Mouse (Mus musculus) cerebellum, postnatal 4 days (tissue): ENCODE measurements around the gene Nmnat1.
"Not testable (repeated sequence)": the region's sequence is repeated elsewhere in the genome, so short reads cannot be mapped to it uniquely, and the experiment has no call there.

Experiments used
- DNase-seq, 2 experiments: peaks; one replicate each; pipeline ENCODE4 v3.0.0; 2022; ENCODE audit warnings: low spot score in 2 of 2, mixed read lengths in 1 of 2

Gene Nmnat1

GRCm38 (mm10) chr4:149489415-149490240 lies 4.6 kb upstream of the Nmnat1 start:
- no peak for DNase-seq

DNA sequence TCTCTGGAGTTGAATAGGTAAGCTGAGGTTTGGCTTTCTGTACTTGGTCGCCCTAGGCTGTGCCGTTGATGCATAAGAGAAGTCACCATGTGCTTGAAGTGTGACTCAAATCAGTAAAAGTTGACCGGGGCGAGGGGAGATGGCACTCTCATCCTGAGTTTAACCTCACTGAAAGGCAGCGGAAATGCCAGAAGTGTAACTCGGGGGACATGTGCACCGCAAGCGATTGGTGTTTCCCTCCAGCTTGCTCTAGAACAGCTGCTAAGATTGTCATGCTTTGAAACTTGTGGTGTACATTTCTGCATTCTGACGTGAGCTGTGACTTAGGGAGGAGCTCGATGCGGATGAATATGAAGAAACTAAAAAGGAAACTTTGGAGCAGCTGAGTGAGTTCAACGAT lies 2.7 kb upstream of the Nmnat1 start:
- DNase-seq, result no peak

- no peak for DNase-seq
Observed at GRCm38 (mm10) chr4:149485825-149486206, 814 bp upstream of the Nmnat1 start.

DNA sequence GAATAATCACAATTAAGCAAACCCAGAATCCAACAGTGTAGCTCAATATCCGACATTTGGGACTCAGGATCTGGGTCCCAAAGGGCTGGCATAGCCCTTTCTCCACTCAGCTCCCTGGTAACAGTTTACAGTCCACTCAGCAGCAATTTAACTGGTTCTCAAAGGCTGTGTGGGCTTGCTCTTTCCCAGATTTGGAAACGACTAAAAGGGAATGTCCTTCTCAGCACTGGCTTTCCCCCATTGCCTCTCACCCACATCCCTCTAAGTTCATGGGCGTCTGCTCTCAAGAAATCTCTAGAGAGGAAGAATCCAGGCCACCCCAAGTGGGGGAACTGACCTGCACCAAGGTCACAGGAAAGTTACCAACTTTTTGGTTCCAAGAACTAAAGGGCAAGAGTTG lies 436 bp downstream of the Nmnat1 start:
- DNase-seq, result no peak

GRCm38 (mm10) chr4:149477078-149477477 lies 7.9 kb downstream of the Nmnat1 start, which contains the start of gene Tmem274:
Tmem274 (plus strand) TSS chr4:149477378.
- DNase-seq, result no peak

DNA sequence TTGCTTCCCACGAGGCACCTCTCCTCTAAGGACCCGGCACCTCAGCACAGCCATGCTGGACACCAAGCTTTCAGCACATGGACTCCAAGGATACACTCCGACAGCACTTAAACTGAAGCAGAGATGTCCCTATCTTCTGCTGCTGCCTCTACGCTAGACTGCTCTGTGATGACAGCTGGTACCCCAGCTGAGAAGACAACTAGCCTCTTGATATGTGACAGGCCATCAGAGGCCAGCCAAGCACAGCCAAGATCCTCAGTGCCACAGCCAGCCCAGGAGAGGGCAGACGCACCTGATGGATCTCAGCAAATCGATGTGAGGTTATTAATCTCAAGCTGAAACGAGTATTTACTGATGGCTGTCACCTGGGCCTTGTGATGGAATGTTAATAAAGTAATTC lies 9.9 kb downstream of the Nmnat1 start:
- DNase-seq, result no peak

DNA sequence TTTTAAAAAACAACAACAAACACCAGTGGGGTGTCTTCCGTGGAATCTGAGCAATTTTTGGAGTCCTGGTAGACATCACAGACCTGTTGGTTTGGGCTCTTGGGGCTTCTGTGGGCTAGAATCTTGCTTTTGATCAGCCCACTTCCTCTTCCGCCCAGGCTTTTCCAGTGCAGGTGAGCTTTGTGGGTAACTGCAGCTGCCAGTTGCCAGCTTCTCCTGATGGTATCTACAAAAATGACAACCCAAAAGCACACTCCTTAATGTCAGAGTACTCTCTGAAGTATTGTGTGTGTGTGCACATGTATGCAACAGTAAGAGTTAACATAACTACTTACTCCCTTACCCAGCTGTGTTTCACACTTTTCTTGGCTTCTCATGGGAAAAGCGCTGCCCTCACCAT lies 15.4 kb downstream of the Nmnat1 start:
- no peak for DNase-seq

DNA sequence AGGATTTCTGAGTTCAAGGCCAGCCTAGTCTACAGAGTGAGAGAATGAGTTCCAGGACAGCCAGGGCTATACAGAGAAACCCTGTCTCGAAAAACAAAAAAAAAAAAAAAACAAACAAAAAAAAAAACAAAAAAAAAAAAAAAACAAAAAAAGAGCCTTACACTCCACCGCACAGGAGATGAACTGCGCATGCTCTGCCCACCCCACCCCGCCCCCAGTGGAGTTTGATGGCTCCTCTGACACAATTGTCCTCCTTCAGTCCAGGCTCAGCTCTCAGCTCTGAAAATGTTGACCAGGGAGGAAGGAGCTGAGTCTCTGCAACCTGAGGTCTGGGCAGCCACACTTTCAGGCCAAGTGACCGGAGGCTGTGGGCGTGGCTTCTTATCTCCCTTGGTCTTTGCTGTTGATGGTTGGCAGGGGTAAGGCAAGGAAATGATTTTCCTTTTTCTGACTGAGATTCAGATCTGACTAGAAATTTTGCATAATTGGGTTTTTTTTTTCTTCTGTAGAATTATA lies 21.5 kb downstream of the Nmnat1 start:
- no peak for DNase-seq

- no peak for DNase-seq
Observed at GRCm38 (mm10) chr4:149462305-149462971, 22.6 kb downstream of the Nmnat1 start.

- DNase-seq, result no peak
Observed at GRCm38 (mm10) chr4:149461579-149462304, 23.3 kb downstream of the Nmnat1 start.

DNA sequence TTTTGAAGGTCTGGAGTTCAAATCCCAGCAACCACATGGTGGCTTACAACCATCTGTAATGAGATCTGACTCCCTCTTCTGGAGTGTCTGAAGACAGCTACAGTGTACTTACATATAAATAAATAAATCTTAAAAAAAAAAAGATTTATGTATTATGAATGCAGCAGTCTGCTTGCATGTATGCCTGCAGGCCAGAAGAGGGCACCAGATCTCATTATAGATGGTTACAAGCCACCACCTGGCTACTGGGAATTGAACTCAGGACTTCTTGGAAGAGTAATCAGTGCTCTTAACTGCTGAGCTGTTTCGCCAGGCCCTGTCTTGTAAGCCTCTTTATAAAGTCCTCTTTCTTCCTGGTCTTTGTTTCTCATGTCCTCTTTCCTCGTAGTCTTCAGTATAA lies 24.5 kb downstream of the Nmnat1 start:
- DNase-seq, result not testable (repeated sequence)

DNA sequence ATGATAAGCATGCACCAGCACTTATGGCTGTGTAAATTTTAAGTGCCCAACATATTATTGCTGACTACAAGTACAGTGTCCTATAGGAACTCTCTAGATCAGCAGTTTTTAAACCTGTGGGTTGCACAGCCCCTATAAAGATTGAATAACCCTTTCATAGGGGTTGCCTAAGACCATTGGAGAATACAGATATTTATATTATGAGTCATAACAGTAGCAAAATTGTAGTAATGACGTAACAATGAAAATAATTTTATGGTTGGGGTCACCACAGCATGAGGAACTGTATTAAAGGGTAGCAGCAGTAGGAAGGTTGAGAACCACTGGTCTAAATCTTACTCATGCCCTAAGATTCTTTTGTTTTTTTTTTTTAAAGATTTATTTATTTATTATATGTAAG lies 25.6 kb downstream of the Nmnat1 start:
- no peak for DNase-seq

GRCm38 (mm10) chr4:149458526-149458925 lies 26.5 kb downstream of the Nmnat1 start:
- no peak for DNase-seq

GRCm38 (mm10) chr4:149457831-149458430 lies 27.1 kb downstream of the Nmnat1 start:
- DNase-seq, result no peak

- DNase-seq, result not testable (repeated sequence)
Observed at GRCm38 (mm10) chr4:149457163-149457562, 27.8 kb downstream of the Nmnat1 start.

DNA sequence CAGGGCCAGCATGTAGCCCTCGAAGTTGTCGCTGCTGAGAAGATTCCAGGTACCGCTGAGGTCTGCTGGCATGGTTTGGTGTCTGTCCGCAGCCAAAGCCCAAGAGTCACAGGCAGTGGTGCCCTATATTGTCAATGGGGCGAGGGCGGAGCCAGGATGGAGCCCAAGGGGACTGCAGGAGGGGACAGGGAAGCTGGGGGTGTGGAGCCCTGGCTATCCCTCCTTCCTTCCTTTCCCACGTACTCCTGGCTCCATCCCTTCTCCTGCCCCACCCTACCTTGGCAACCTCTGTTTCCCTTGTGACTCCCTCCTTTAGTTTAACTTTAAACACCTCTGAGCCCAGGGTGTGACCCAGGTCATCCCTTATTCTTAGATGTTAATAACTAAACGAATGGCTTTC lies 30.1 kb downstream of the Nmnat1 start, which contains the start of gene Rbp7:
Rbp7 (minus strand) TSS at position 100 of the 400 bp plus-strand sequence.
- no peak for DNase-seq

- DNase-seq, result peak in 1 of 2 experiments; percentile 16
Observed at GRCm38 (mm10) chr4:149454263-149454662, 30.7 kb downstream of the Nmnat1 start.

- peak in 1 of 2 experiments; percentile 46 for DNase-seq
Observed at GRCm38 (mm10) chr4:149453656-149454055, 31.3 kb downstream of the Nmnat1 start.

- no peak for DNase-seq
Observed at GRCm38 (mm10) chr4:149450636-149451035, 34.4 kb downstream of the Nmnat1 start.

- no peak for DNase-seq
Observed at GRCm38 (mm10) chr4:149446309-149446708, 38.7 kb downstream of the Nmnat1 start.

GRCm38 (mm10) chr4:149445868-149446267 lies 39.1 kb downstream of the Nmnat1 start:
- DNase-seq, result peak; percentile 35 to 68
